Mouse (Mus musculus) heart, adult 8-10 months (tissue): Measurements from ENCODE around the gene Gm20662. TPM values are rescaled to one million over a fixed set of nuclear protein-coding genes. Genes with fewer than 3 reads are reported as not detected.

Experiments used
- DNase-seq: peaks from one replicate; pipeline ENCODE4 v3.0.0; 2022; ENCODE audit warnings: low spot score
- total RNA-seq, 4 experiments: library from RNA; stranded (reverse); gene quantifications; 2 replicates each; pipeline ENCODE4 v1.2.4; 2022

Gm20662 gene
- total RNA-seq, 4 experiments from 2014 or later = not detected

DNA sequence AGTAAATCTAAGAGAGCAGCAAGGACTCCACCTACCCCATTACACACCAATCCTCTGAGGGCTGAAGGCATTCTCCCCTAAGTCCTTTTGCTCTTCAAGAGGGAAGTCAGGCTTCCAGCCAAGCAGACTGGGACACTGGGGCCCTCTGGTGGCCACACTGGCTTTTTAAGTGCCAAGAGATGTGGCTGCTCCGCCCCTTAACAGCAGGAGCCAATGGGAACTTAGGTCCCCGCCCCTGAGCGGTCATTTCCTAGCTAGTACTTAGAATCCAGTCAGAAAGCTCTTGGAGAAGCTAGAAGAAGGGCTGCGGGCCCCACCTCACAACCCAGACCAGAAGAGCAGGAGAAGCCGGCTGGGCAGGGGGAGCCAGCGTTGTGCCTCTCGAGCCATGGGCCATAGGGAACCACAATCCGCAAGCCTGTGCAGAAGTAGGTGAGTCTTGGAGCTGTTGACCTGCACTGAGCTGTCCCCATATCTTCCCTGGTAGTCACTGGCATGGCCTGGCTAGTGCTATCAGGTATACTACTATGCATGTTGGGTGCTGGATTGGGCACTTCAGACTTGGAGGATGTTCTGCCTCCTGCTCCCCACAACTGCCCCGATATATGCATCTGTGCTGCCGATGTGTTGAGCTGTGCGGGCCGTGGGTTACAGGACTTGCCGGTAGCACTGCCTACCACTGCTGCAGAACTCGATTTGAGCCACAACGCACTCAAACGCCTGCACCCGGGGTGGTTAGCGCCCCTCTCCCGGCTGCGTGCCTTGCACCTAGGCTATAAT is 56.9 kb downstream of the Gm20662 start, which contains the start of gene Amigo3:
Gene Amigo3, plus strand, starts transcription at position 275 of the 780 bp plus-strand sequence.
- peak; percentile 98 for DNase-seq

DNA sequence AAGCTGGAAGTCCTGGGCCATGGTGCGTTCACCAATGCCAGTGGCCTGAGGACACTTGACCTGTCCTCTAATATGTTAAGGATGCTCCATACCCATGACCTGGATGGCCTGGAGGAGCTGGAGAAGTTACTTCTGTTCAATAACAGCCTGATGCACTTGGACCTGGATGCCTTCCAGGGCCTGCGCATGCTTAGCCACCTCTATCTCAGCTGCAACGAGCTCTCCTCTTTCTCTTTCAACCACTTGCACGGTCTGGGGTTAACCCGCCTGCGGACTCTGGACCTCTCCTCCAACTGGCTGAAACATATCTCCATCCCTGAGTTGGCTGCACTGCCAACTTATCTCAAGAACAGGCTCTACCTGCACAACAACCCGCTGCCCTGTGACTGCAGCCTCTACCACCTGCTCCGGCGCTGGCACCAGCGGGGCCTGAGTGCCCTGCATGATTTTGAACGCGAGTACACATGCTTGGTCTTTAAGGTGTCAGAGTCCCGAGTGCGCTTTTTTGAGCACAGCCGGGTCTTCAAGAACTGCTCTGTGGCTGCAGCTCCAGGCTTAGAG is 57.6 kb downstream of the Gm20662 start:
- no peak for DNase-seq

DNA sequence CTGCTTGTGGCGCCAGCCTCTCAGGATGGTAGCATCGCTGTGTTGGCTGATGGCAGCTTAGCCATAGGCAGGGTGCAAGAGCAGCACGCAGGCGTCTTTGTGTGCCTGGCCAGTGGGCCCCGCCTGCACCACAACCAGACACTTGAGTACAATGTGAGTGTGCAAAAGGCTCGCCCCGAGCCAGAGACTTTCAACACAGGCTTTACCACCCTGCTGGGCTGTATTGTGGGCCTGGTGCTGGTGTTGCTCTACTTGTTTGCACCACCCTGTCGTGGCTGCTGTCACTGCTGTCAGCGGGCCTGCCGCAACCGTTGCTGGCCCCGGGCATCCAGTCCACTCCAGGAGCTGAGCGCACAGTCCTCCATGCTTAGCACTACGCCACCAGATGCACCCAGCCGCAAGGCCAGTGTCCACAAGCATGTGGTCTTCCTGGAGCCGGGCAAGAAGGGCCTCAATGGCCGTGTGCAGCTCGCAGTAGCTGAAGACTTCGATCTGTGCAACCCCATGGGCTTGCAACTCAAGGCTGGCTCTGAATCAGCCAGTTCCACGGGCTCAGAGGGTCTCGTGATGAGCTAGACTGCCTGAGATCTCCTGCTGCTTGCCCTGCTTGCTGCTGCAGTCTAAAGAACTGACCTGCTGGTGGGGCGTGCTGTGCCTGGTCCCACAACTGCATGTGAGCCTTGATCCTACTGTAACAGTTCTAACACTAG is 58.3 kb downstream of the Gm20662 start:
- DNase-seq = no peak

DNA sequence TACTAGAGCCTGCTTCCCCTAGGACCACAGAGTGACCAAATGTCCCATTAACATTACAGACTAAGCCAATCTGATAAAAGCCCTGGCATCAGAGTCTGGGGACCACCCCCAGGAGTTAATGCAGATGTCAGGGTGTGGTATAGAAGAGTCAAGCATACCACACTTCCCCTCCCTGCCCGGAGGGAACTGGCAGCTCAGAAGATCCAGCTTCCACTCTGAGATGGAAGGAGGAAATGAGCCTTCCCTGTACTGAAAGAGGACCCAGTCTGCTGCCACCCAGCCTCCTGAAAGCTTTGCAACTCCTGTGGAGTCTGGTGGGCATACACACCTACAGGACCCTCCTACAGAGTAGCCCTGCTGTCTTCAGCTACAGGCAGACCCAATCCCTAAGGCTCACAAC is 58.9 kb downstream of the Gm20662 start:
- DNase-seq = no peak

DNA sequence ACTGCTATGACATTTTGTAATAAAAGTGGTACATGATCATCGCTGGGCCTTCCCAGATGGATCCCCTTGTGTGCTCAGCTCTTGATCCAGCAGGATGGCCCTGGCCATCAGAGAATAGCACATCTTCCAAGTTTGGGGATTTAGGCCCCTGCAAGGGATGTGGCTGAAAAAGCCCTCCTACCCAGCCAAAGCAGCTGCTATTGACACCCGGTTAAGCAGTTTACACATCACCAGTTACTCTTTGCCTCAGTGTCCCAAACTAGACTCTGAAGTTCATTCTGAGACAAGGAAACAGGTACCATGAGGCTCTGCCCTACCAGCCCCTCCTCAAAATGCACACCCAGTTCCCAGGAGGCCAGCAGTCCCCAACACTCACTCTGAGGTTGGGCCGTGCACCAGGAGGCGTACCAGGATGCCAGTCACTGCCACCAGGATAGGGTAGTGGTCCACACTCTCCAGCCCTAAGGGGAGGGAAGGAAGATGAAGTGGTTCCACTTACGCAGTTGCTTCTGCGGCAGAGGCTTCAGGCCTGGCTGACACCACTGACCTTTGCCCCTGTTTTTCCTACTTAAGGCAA is 59.6 kb downstream of the Gm20662 start:
- DNase-seq = no peak

DNA sequence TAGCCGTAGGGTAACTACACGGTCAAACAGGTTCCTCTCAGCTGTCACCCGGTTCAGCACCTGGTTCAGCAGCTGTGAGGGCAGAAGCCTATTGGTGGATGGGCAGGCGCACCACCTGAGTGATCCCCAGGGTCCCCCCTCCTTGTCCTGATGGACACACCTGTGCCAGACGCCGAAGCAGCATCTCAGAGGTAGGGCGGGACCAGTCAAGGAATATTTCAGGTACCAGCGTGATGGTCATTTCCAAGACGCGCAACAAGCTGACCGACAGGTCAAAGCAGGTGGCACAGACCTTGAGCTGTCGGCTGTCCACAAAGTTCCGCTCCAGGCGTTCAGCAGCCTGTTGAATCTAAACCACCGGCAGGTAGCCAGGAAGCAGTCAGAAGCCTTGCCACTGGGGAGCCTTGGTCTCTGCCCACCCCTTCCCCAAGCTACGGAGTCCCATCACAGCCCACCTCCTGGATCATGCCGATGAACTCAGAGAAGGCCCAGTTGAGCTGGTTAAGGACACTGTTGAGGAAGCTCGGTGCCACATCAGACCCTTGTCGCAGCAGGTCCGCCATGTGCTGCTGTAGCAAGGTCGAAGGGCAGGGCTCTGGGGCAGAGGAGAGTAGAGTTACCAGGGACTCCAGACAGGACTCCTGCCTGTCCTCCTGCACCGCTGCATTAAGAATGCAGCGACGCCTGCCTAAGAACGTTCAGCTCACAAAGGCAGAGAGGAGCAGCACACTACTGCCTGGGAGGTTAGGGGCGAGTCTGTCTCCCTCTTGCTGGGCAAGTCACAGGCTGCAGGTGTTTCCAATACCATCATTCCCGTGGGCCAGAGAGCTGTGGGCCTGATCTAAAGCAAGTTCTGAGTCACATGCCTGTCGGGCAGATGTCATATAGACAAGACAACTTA is 60.5 kb downstream of the Gm20662 start:
- DNase-seq = no peak

DNA sequence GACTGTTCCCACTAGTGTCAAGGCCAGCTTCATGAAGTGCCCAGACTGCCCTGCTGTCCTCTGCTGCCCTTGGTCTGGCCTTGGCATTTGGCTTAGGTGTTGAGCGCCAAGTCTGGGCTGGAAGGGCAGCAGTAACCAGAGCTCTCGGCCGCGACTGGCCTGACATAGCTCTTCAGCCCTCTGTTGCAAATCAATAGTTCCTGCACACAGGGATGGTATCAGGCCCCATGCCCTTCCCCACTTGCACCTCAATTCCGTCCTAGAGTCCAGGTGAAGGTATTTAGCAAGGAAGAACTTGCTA is 61.1 kb downstream of the Gm20662 start:
- no peak for DNase-seq

DNA sequence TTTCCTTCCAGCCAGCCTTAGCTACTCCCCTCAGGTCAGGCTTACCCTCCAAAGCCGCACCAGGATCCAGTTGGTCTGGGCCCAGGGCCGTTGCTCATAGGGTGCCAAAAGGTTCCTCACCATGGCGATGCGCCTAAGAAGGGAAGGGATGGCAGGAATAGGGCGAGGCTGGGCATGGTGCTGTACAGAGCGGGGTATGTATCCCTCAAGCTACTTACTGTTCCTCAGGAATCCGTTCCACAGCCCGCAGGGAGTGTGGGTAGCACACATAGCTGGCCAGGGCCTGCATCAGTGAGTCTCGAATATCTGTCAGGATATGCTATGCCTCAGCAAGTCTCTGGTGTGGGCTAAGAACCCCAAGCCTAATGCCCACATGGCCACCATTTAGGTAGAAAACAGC is 62.1 kb downstream of the Gm20662 start:
- no peak for DNase-seq

DNA sequence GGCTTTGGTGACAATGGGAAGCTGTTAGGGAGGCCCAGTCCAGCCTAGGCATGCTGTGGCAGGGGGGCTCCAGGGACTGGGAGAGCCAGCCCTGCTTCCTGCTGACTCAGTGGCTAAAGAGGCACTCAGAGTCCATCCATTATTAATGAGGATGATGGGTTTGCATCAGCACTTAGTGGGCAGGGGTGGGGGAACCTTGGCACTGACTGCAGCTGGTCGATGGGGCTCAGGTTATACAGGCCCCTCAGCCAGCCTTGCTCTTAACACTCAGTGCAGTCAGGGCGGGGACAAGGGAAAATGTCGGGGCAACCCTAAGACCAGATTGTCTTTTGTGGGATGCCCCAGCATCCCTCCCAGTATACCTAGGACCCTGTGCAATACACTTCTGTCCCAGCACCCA is 66.0 kb downstream of the Gm20662 start:
- no peak for DNase-seq

DNA sequence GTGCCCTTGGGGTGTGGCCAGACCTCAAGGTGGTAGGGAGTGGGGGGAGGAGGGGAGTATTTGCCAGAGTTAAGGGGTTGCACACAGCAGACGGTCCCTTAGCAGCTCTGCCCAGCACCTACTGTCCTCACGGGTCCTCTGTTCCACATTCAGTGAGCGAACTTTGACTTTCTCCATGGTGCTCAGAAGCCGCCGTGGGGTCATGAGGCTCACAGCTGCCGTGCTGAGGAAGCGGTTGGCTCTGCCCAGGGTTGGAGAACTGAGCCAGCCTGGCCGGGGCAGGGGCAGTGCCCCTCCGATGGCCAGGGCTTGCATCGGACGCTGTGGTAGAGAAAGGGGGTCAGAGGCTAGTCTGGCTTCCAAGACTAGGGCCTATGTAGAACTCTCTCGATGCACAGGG is 67.2 kb downstream of the Gm20662 start:
- no peak for DNase-seq

DNA sequence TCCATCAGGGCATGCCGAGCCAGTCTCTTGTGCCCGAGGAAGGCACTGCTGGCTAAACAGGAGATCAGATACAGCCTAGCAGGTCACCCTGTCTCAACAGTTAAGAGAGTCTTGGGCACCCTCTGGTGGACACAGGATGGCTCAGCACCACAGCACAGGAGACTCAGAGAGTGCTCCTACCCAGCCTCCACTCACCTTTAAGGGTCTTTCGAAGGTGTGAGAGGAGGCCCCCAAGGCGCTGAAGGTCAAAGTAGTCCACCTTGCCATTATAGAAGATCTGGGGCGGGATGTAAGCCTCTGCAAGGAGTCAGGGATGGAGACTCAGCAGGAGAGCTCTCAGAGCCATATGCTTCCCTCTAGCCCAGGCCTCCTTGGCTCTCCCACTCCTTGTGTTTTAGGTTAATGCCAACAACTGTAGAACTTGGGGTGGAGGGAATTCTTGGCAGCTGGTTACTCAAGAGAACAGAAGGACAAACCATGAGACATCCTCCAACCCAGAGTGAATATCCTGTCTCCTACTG is 69.4 kb downstream of the Gm20662 start:
- DNase-seq = peak; percentile 49

DNA sequence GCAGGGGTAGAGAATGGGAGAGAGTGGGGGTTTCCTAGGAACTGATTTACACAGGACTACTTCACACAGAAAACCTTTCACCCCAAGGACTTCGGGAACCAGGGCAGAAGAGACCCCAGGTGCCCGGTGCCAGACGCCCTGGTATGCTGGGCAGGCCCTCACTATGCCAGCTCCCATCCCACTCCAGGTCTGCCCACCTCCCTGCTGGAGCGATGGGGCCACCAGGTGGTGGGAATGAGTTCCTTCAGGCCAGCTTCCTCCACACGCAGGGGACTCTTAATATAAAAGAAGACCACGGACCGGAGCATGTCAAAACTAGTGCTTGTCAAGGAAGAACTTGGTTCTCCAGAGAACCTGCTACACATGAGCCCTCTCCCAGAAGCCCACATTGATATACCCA is 71.0 kb downstream of the Gm20662 start:
- DNase-seq = no peak

DNA sequence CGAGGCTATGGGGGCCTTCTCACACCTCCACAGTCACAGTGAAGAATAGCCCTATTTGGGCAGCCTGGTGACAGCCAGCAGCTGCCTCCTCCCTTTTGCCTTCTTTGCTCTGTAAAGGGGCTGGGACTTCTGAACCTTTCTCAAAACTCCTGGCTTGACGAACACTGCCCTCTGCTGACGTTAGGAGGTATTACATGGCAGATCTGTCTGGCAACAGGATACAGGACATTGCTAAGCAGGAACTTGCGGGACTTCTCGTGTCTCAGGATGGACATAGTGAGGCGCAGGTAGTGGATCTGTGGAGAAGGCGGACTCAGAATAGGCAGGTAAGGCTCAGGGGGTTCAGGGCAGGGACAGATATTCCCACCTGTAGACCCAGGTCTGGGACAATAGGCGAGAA is 71.8 kb downstream of the Gm20662 start:
- DNase-seq = peak; percentile 90

DNA sequence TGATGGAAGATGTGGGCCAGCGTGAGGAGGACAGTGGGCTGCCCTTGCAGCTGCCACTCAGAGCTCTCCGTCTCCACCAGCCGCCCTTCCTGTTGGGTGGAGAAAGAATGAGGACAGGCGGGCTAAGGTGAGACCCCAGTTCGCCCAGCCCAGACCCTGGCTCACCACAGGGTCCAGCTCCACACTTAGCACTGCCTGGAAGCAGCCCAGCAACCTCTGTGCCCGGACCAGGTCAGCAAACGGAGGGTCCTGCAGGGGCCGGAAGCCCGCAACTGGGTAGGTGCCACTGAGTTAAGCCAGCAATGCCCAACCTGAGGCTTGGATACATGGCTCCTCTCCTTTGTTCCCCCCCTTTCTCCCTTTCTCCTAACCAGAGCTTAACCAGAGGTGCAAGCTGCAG is 72.9 kb downstream of the Gm20662 start:
- no peak for DNase-seq

DNA sequence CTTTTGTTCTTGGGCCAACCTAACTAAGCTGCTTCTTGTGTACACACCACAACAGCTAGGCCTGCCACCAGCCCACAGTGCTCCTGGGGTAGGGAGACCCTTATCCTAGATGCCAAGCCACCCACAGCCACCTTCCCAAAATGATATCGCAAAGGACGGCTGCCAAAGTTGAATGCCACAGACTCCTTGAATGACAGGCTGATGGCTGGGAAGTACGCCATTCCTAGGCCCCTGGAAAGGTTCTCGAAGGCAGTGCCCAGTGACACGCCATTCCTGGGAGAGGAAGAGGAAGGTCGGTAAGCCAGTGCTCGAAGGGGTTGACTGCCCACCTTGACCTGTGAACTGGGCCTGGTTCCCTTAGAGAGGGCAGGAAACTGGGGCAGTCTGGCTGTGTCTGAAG is 73.4 kb downstream of the Gm20662 start:
- DNase-seq = no peak

DNA sequence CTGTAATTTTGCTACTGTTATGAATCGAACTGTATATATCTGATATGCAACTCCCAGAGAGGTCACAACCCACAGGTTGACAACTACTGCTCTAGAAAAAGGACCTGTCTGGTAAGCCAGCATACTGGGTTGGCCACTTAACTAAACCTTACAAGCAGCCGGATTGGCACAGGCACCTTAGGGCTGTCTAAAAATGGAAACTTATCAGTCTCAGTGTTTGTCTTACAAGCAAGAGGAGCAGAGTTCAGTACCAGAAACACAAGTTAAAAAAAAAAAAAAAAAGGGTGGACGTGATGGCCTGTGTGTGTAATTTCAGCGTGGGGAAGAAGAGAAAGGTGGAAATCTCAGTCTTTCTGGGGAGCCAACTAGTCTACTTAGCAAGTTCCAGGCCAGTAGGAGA is 75.7 kb downstream of the Gm20662 start:
- no peak for DNase-seq

DNA sequence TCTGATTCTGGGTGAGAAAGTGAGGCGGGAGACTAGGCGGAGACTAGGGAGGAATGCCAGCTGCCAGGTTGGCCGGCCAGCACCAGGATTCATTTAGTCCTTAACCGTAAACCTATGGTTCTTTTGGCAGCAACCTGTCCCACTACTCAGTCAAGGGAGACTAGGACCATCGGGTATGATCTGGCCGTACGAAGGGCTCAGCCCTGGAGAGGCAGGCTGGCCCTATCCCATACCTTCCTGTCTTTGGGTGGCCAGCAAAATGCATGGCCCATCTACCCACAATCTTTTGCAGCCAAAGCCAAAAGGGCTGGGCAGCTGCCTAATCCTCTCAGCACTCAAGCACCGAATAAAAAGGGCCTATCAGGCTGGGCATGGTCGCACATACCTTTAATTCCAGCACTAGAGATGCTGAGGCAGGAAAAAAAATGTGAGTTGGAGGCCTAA is 76.4 kb downstream of the Gm20662 start:
- DNase-seq = no peak

DNA sequence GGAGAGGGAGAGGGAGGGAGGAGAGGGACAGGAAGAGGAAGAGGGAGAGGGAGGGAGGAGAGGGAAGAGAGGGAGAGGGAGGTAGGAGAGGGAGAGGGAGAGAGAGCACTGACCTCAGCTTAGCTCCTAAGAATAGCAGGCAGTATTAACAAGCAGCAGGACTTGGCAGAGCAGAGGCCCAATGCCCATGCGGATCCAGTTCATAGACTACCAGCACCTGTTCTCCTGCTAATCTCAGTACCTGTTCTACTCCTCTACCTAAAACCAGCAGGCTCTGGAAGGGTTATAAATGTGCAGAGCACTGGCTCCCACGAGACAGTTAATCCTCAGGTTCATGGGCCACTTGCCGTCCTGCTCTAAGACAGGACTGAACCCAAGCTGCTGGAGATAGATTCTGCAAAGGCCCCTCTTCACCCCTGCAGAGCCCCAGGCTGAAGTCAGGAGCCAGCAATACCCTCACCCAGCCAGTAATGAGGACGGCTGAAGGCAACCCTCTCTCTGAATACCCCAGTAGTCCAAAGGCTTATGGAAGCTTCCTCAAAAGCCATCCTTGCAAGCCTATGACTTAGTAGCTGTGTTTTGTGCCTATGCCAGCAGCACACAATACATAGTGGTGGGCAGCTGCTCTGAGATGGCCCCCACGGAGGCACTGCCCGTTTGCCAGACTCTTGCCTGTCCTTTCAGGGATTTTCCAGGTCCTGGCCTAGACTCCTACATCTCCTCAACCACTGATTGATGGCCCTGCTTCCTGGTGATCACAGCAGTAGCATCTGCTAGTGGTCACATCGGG is 77.2 kb downstream of the Gm20662 start:
- no peak for DNase-seq

DNA sequence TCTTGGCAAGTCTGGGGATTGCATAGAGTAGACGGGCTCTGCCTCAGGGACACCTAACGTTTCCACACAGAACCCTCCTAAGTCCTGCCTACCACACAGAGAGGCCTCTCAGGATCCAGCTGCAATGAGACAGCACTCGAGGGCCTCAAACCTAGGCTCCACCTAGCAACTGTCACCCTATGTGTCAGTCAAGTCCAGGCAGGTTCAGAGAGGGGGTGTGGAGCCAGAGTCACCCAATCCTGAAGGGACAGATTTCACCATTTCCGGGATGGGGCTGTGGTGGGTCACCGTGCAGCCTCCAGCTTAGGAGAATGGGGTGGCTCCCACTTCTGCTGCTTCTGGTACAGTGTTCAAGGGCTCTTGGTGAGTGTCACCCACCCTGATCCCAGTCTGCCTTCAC is 84.0 kb downstream of the Gm20662 start, which contains the start of gene Mst1:
Gene Mst1, plus strand, starts transcription at position 269 of the 400 bp plus-strand sequence.
- DNase-seq = no peak

DNA sequence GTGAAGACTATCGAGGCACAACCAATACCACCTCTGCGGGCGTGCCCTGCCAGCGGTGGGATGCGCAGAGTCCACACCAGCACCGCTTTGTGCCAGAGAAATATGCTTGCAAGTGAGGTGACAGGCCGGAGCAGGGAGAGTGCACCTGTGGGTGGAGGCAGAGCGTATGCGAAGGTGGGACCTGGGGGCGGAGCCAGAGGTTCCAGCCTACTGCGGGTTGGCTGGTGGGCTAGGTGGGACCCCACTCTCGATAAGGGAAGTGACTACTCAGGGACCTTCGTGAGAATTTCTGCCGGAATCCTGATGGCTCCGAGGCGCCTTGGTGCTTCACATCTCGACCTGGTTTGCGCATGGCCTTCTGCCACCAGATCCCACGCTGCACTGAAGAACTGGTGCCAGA is 86.4 kb downstream of the Gm20662 start:
- DNase-seq = no peak
